Mouse (Mus musculus) E14TG2a.4 (cell line): ENCODE data around the gene Rtkn2.

Experiments
- CTCF ChIP-seq: conservative IDR thresholded peaks from 2 replicates; pipeline ENCODE4 v1.5.1; 2014; ENCODE audit warnings: low read length
- NANOG ChIP-seq: IDR thresholded peaks from 2 replicates; pipeline ENCODE4 v1.6.1; 2014; ENCODE audit warnings: borderline replicate concordance, low read length, mixed read lengths
- POU5F1 ChIP-seq: IDR thresholded peaks from 2 replicates; pipeline ENCODE4 v1.6.1; 2014; ENCODE audit warnings: low read length, borderline replicate concordance

- TF ChIP-seq CTCF (no peak), POU5F1 (no peak), NANOG (no peak)
These were observed 69.4 kb downstream of the Rtkn2 start for GRCm38 (mm10) chr10:68048641-68049305.
